Mouse (Mus musculus) liver, adult 2 months (tissue): Measurements from ENCODE around the gene Ptges3. TPM values are rescaled to one million over a fixed set of nuclear protein-coding genes. Genes with fewer than 3 reads are reported as not detected.
A peak's percentile ranks its signal among the peaks of the same experiment; 100 is the strongest.
"Not testable (repeated sequence)": the region's sequence is repeated elsewhere in the genome, so short reads cannot be mapped to it uniquely, and the experiment has no call there.

Experiments
- DNase-seq: peaks from one replicate; pipeline ENCODE4 v3.0.0-alpha.2; 2011; ENCODE audit warnings: low read depth, low spot score; ENCODE audit errors: extremely low read depth
- H3K27ac ChIP-seq: fragments of 200-500 bp; replicated peaks from 2 replicates; pipeline ENCODE4 v1.5.1; 2012; ENCODE audit warnings: low read depth, mild to moderate bottlenecking, control low read depth, inconsistent platforms, low read length; ENCODE audit not compliant: insufficient read depth
- H3K27me3 ChIP-seq: fragments of 200-500 bp; 2 replicates; pipeline ENCODE4 v1.6.1; 2012; ENCODE audit warnings: mild to moderate bottlenecking, moderate library complexity, low read length, inconsistent platforms; ENCODE audit not compliant: control insufficient read depth, insufficient read depth
- H3K36me3 ChIP-seq: fragments of 200-500 bp; 2 replicates; pipeline ENCODE4 v1.6.1; 2012; ENCODE audit warnings: low read length, inconsistent platforms; ENCODE audit not compliant: control insufficient read depth, insufficient read depth
- H3K4me1 ChIP-seq: fragments of 200-500 bp; 2 replicates; pipeline ENCODE4 v1.6.1; 2011; ENCODE audit warnings: low read length; ENCODE audit not compliant: control insufficient read depth, insufficient read depth
- H3K4me3 ChIP-seq: fragments of 200-500 bp; 2 replicates; pipeline ENCODE4 v1.5.1; 2011; ENCODE audit warnings: low read depth, mild to moderate bottlenecking, control low read depth, low read length, moderate library complexity; ENCODE audit not compliant: insufficient read depth
- H3K79me2 ChIP-seq: fragments of 200-500 bp; 2 replicates; pipeline ENCODE4 v1.6.1; 2012; ENCODE audit warnings: inconsistent platforms, mild to moderate bottlenecking, low read length, moderate library complexity; ENCODE audit not compliant: control insufficient read depth, insufficient read depth
- H3K9ac ChIP-seq: fragments of 200-500 bp; 2 replicates; pipeline ENCODE4 v1.6.1; 2012; ENCODE audit warnings: low read depth, mild to moderate bottlenecking, control low read depth, inconsistent platforms, low read length
- CTCF ChIP-seq: fragments of 200-500 bp; IDR thresholded peaks from 2 replicates; pipeline ENCODE4 v1.5.1; 2011; ENCODE audit warnings: low read depth, low read length, control low read depth
- POLR2A ChIP-seq: fragments of 200-500 bp; IDR thresholded peaks from 2 replicates; pipeline ENCODE4 v1.6.1; 2011; ENCODE audit warnings: low read length, control low read depth; ENCODE audit not compliant: insufficient read depth; ENCODE audit errors: extremely low read depth
- WGBS: fragments of 180-500 bp; shearing (Covaris S2); methylation state at CpG from one replicate; pipeline ENCODE4 v1.1.7; 2018; 5-methylcytosine and 5-hydroxymethylcytosine counted together
- polyA plus RNA-seq: library from polyadenylated mRNA; depleted of rRNA; stranded (reverse); fragments of >200 nt; gene quantifications from 2 replicates; pipeline ENCODE4 v1.2.3, GENCODE M21; 2012
- total RNA-seq: library from RNA; depleted of rRNA; stranded (reverse); fragments of >200 nt; gene quantifications from 2 replicates; pipeline ENCODE4 v1.2.3, GENCODE M21; 2014

Gene Ptges3
- total and polyA plus RNA-seq, 2 experiments, result 24.8 to 90.4 TPM

- Histone ChIP-seq H3K4me1 (peaks cover 26% of the 10 kb centered on the region), H3K79me2 (peaks cover 15% of the 10 kb centered on the region), H3K36me3 (peaks cover 52% of the 10 kb centered on the region), H3K9ac (no peak overlapping the region), H3K27me3 (no peaks in the 10 kb centered on the region), H3K27ac (no peak overlapping the region), H3K4me3 (no peak overlapping the region)
- WGBS, result 62% methylated on average over 6 of the region's 6 CpGs
- no peak for DNase-seq
- TF ChIP-seq CTCF (peak; percentile 32; the same call in 1 of the 2 replicates), POLR2A (no peak)
These were observed 27.6 kb downstream of the Ptges3 start for GRCm38 (mm10) chr10:128086391-128086790.

- Histone ChIP-seq H3K36me3 (peaks cover 52% of the 10 kb centered on the region), H3K4me1 (peaks cover 20% of the 10 kb centered on the region)
These were observed 28.5 kb downstream of the Ptges3 start for GRCm38 (mm10) chr10:128087216-128087615.

GRCm38 (mm10) chr10:128088181-128088580 is 29.4 kb downstream of the Ptges3 start:
- H3K4me3 ChIP-seq, result no peak overlapping the region
- no peak overlapping the region for H3K9ac ChIP-seq
- peak overlapping the region; percentile 28; the same call in 1 of the 2 replicates for H3K27ac ChIP-seq
- peak; percentile 94 for DNase-seq
- peaks cover 15% of the 10 kb centered on the region for H3K79me2 ChIP-seq
- peaks cover 20% of the 10 kb centered on the region for H3K4me1 ChIP-seq
- peaks cover 52% of the 10 kb centered on the region for H3K36me3 ChIP-seq
- 29% methylated on average over 5 of the region's 5 CpGs for WGBS
- H3K27me3 ChIP-seq, result no peaks in the 10 kb centered on the region
- no peak for TF ChIP-seq CTCF

More at GRCm38 (mm10) chr10:128087216-128087615, 28.5 kb downstream of the Ptges3 start:
- H3K27me3 ChIP-seq, H3K27ac ChIP-seq, H3K4me3 ChIP-seq, DNase-seq, H3K9ac ChIP-seq: not testable (repeated sequence)
- H3K79me2 ChIP-seq, result peaks cover 15% of the 10 kb centered on the region
- WGBS, result 14% methylated on average over 2 of the region's 2 CpGs

GRCm38 (mm10) chr10:128089842-128090241 is 31.1 kb downstream of the Ptges3 start:
- peaks cover 47% of the 10 kb centered on the region for H3K36me3 ChIP-seq
- no peak overlapping the region for H3K9ac ChIP-seq
- TF ChIP-seq POLR2A, result no peak
- no peak overlapping the region for H3K4me3 ChIP-seq
- WGBS, result 22% methylated on average over 5 of the region's 5 CpGs
- no peaks in the 10 kb centered on the region for H3K27me3 ChIP-seq
- H3K79me2 ChIP-seq, result peaks cover 3% of the 10 kb centered on the region; the same call in 1 of the 2 replicates
- H3K27ac ChIP-seq, result no peak overlapping the region
- peaks cover 22% of the 10 kb centered on the region for H3K4me1 ChIP-seq
- DNase-seq, result no peak

GRCm38 (mm10) chr10:128090651-128091563 is 32.2 kb downstream of the Ptges3 start:
- WGBS, result 4% methylated on average over 14 of the region's 14 CpGs
- Histone ChIP-seq H3K9ac (peak overlapping the region; percentile 41; the same call in 1 of the 2 replicates), H3K4me1 (peaks cover 20% of the 10 kb centered on the region), H3K79me2 (no peaks in the 10 kb centered on the region), H3K4me3 (peak overlapping the region; percentile 90), H3K36me3 (peaks cover 36% of the 10 kb centered on the region), H3K27me3 (no peaks in the 10 kb centered on the region), H3K27ac (peak overlapping the region; percentile 68)
- TF ChIP-seq POLR2A, result no peak
- peak; percentile 76 for TF ChIP-seq CTCF
- peak; percentile 86 for DNase-seq
